Mouse (Mus musculus): ENCODE data around the gene Frmd4a.

DNA sequence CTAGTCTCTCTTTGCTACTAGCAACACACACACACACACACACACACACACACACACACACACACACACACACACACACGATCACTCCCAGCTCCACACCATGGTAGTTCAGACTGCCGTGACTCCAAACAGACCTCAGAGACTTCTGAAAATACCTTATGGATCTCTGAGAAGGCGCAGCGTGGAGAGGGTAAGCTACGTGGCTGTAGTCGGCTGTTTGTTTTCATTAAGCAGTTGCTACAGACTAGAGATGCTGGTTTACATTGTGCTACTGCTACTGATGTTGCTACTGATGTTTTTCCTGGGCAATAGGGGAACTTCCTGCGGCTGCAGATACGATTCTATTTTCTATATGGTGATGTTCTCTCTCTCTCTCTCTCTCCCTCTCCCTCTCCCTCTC lies 283.3 kb downstream of the Frmd4a start:
- TF ChIP-seq CTCF (IDR thresholded peaks at IDR 0.05; ENCODE audit: low read depth, low read length) = no peak
- TF ChIP-seq TAL1 (conservative IDR thresholded peaks at IDR 0.05; ENCODE audit: low read depth, low read length) = no peak

Measured in G1E (cell line).